Mouse (Mus musculus) heart, embryonic 12.5 days (tissue): ENCODE data around the gene Rora. TPM values are rescaled to one million over a fixed set of nuclear protein-coding genes. Genes with fewer than 3 reads are reported as not detected.

Experiments used
- ATAC-seq: fragments of 200-750 bp; cut with Nextera tagmentation; 2 replicates; pipeline ENCODE4 v1.8.0; 2017; ENCODE audit warnings: moderate TSS enrichment, moderate library complexity; ENCODE audit not compliant: insufficient number of reproducible peaks, low FRiP score
- H3K27ac ChIP-seq: fragments of 300-500 bp; sonication (generic); 2 replicates; pipeline ENCODE4 v1.5.1; 2016; ENCODE audit warnings: mild to moderate bottlenecking, moderate library complexity; ENCODE audit not compliant: poor library complexity, severe bottlenecking
- H3K27me3 ChIP-seq: fragments of 300-500 bp; sonication (generic); replicated peaks from 2 replicates; pipeline ENCODE4 v1.6.1; 2016; ENCODE audit warnings: mild to moderate bottlenecking, moderate library complexity
- H3K36me3 ChIP-seq: fragments of 300-500 bp; sonication (generic); 2 replicates; pipeline ENCODE4 v1.6.1; 2016; ENCODE audit warnings: mild to moderate bottlenecking, moderate library complexity
- H3K4me1 ChIP-seq: fragments of 300-500 bp; sonication (generic); replicated peaks from 2 replicates; pipeline ENCODE4 v1.6.1; 2016; ENCODE audit warnings: mild to moderate bottlenecking
- H3K4me2 ChIP-seq: fragments of 300-500 bp; sonication (generic); 2 replicates; pipeline ENCODE4 v1.6.1; 2016; ENCODE audit warnings: mild to moderate bottlenecking, moderate library complexity
- H3K4me3 ChIP-seq: fragments of 300-500 bp; sonication (generic); 2 replicates; pipeline ENCODE4 v1.5.1; 2016; ENCODE audit warnings: mild to moderate bottlenecking
- H3K9ac ChIP-seq: fragments of 300-500 bp; sonication (generic); 2 replicates; pipeline ENCODE4 v1.6.1; 2016; ENCODE audit warnings: mild to moderate bottlenecking, moderate library complexity
- H3K9me3 ChIP-seq: fragments of 300-500 bp; sonication (generic); replicated peaks from 2 replicates; pipeline ENCODE4 v1.6.1; 2016; ENCODE audit warnings: mild to moderate bottlenecking, moderate library complexity
- WGBS: fragments of 180-500 bp; shearing (Covaris S2); methylation state at CpG from one replicate; pipeline ENCODE4 v1.1.7; 2016; 5-methylcytosine and 5-hydroxymethylcytosine counted together
- polyA plus RNA-seq: library from polyadenylated mRNA; unstranded; fragments of >200 nt; fragmentation: Nextera tagmentation; extraction: Ambion mirVana; gene quantifications from 2 replicates; pipeline ENCODE4 v1.2.1, GENCODE M21; 2016

Gene Rora
- polyA plus RNA-seq, 1 experiment from 2014 or later: 7.6 TPM

DNA sequence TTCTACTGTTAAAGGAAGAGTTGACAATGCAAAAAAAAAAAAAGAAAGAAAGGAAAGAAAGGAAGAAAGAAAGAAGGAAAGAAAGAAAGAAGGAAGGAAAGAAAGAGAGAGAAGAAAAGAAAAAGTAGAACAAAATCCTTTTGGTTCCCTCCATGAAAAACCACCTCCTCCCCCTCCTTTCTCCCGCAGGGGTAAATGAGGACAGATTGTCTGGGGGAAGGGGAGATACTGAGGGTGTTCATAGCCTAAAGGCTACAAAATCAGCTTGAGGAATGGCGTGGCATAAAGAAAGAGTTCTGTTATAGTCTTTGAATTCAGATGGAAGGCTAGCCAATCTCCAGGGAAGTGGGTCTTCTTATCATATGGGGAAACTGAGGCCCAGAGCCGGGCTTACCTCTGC lies 107.3 kb downstream of the Rora start:
- Histone ChIP-seq H3K9ac (no peak overlapping the region), H3K36me3 (no peaks in the 10 kb centered on the region), H3K27ac (no peak overlapping the region), H3K4me2 (no peak overlapping the region), H3K4me1 (peaks cover 12% of the 10 kb centered on the region), H3K4me3 (no peak overlapping the region), H3K9me3 (no peaks in the 10 kb centered on the region), H3K27me3 (no peaks in the 10 kb centered on the region)
- WGBS: 59% methylated on average over 3 of the region's 3 CpGs
- ATAC-seq: no peak

DNA sequence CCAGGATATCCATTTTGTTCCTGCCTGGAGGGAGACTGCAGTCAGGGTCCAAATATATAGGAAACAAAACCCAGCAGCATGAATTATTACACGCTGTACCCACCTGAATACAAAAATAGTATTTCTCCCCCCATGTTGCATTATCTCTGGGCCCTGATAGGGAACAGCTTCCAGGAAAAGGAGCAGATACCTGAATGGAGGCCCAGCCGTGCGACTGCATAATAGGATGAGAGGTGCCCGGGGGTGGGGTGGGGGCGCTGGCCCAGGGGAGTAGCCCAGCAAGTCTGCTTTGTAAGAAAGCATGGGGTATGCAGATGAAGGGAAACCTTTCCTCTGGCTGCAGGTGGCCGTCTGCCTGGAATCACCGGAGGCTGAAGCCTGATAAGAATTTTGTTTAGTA lies 108.1 kb downstream of the Rora start:
- no peak overlapping the region for H3K27ac ChIP-seq
- H3K27me3 ChIP-seq: no peaks in the 10 kb centered on the region
- H3K4me3 ChIP-seq: no peak overlapping the region
- peaks cover 12% of the 10 kb centered on the region for H3K4me1 ChIP-seq
- no peaks in the 10 kb centered on the region for H3K36me3 ChIP-seq
- 9% methylated on average over 7 of the region's 7 CpGs for WGBS
- no peak for ATAC-seq
- no peak overlapping the region for H3K4me2 ChIP-seq
- no peaks in the 10 kb centered on the region for H3K9me3 ChIP-seq
- H3K9ac ChIP-seq: no peak overlapping the region

DNA sequence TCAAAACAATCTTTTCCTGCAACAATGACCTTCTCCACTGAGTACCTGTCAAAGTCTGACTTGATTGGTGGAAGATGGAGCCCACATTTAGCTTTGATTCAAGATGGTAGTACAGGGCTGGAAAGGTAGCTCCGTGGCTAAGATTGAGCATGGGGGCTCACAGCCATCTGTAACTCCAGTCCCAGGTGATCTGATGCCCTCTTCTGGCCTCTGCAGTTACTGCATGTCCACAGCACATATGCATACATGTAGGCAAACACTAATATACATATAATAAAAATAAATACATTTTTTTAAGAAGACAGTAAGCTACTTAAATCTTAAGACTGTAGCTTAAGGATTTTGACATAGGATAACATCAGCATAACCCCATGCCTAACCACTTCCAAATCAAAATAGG lies 112.0 kb downstream of the Rora start:
- H3K9ac ChIP-seq: no peak overlapping the region
- no peak overlapping the region for H3K4me3 ChIP-seq
- no peak overlapping the region for H3K27ac ChIP-seq
- H3K4me2 ChIP-seq: no peak overlapping the region
- H3K36me3 ChIP-seq: no peaks in the 10 kb centered on the region
- H3K4me1 ChIP-seq: peaks cover 12% of the 10 kb centered on the region
- H3K27me3 ChIP-seq: no peaks in the 10 kb centered on the region
- ATAC-seq: no peak
- WGBS: 71% methylated on average over 1 of the region's 1 CpGs
- H3K9me3 ChIP-seq: no peaks in the 10 kb centered on the region

DNA sequence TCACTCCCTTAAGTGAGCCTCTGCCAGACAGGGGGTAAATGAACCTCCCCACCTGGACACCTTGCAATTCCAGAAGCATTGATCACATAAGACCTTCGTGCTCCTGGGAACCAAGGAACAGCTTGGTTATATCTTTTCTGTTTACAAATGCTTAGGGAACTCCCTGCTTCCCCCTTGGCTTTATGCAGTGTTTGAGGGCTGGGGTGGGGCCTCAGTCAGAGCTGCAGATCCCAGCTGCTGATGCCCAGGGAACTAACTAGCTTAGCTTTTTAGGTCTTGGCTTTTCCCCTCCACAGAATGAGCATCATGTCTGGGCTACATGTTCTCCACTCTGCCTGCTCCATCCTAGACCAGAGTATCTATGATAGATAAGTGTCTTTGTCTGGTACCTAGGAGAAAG lies 116.1 kb downstream of the Rora start:
- Histone ChIP-seq H3K4me1 (no peaks in the 10 kb centered on the region), H3K4me3 (no peak overlapping the region), H3K9me3 (no peaks in the 10 kb centered on the region), H3K9ac (no peak overlapping the region), H3K4me2 (no peak overlapping the region), H3K27ac (no peak overlapping the region), H3K27me3 (no peaks in the 10 kb centered on the region), H3K36me3 (no peaks in the 10 kb centered on the region)
- WGBS: 50% methylated on average over 1 of the region's 1 CpGs
- no peak for ATAC-seq

DNA sequence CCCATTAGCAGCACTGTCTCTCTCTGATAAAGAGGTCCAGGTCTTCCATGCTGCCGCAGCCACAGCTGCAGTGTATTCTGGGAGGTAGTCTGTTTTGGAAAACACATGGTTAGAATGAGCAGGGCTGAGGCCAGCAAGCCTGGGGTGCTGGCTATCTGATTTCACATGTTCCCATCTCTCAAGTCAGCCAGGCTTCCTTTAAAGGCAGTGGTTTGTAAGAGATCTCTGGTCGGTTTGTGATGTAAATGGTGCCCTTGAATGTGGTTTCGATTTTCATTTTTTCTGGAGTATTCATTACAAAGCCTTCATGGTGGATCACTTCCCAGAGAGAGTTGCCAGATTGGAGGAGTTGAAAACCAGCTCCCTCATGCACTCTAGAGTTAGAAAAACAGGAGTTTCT lies 117.8 kb downstream of the Rora start:
- no peak overlapping the region for H3K4me2 ChIP-seq
- H3K9me3 ChIP-seq: no peaks in the 10 kb centered on the region
- no peaks in the 10 kb centered on the region for H3K4me1 ChIP-seq
- H3K36me3 ChIP-seq: no peaks in the 10 kb centered on the region
- WGBS: 80% methylated on average over 3 of the region's 3 CpGs
- H3K4me3 ChIP-seq: no peak overlapping the region
- H3K9ac ChIP-seq: no peak overlapping the region
- H3K27me3 ChIP-seq: no peaks in the 10 kb centered on the region
- no peak for ATAC-seq
- H3K27ac ChIP-seq: no peak overlapping the region

DNA sequence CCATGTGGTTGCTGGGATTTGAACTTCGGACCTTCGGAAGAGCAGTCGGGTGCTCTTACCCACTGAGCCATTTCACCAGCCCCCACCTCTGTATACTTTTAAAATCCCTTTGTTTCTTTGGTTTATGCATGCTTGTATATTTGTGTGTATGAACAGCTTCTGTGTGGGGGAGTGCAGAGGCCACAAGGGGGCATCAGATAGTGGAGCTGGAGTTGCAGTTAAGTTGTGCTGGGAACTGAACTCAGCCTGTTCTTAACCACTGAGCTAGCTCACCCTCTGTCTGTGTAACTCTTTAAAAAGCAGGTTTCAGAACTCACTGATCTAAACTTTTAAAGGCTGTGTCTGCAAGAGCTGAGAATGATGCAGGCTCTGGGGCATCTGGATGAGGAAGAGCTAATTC lies 120.2 kb downstream of the Rora start:
- Histone ChIP-seq H3K4me3 (no peak overlapping the region), H3K36me3 (no peaks in the 10 kb centered on the region), H3K27ac (no peak overlapping the region), H3K9me3 (no peaks in the 10 kb centered on the region), H3K4me2 (no peak overlapping the region), H3K27me3 (no peaks in the 10 kb centered on the region), H3K9ac (no peak overlapping the region), H3K4me1 (no peaks in the 10 kb centered on the region)
- no peak for ATAC-seq
- 88% methylated on average over 3 of the region's 3 CpGs for WGBS

DNA sequence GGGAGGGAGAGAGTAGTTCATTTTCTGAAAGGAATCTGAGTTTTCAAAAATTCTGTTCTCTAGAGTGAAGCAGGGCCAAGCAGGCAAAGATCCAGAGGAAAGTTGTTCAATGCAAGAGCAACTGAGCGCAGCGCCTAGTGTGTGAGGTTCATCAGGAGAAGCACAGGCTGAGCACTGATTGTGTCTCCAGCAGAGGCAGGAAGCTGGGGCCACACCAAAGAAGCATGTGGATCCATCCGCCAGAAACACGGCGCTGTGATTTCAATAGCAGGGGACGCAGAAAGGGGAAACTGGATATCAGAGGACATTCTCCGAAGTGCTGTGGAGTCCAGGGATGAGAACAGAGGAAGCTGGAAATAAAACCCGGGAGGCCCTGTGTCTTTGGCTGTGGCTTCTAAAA lies 128.4 kb downstream of the Rora start:
- Histone ChIP-seq H3K9me3 (no peaks in the 10 kb centered on the region), H3K4me3 (no peak overlapping the region), H3K4me1 (peaks cover 30% of the 10 kb centered on the region), H3K27ac (no peak overlapping the region), H3K36me3 (no peaks in the 10 kb centered on the region), H3K9ac (no peak overlapping the region), H3K4me2 (no peak overlapping the region), H3K27me3 (no peaks in the 10 kb centered on the region)
- WGBS: 49% methylated on average over 8 of the region's 8 CpGs
- ATAC-seq: no peak

DNA sequence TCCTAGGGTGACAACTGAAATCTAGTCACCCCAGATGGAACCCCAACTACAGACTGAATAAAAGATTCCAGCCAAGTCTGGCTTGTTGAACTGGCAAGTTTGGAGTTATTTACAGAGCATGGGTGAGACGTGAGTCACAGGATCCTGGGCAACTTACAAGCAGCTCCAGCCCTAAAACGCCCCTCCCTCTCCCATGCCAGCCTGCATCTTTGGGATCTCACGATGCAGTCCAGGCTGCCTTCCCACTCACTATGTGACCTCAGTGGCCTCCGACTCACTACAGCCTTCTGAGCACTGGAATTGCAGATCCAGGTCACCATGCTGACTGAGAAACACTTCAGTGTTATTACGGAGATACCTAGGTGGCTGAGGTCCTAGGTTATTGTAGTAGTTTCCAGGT lies 129.0 kb downstream of the Rora start:
- Histone ChIP-seq H3K9me3 (no peaks in the 10 kb centered on the region), H3K4me2 (no peak overlapping the region), H3K36me3 (no peaks in the 10 kb centered on the region), H3K4me3 (no peak overlapping the region), H3K27me3 (no peaks in the 10 kb centered on the region), H3K4me1 (peaks cover 30% of the 10 kb centered on the region), H3K27ac (no peak overlapping the region), H3K9ac (no peak overlapping the region)
- WGBS: 52% methylated on average over 5 of the region's 5 CpGs
- ATAC-seq: no peak

DNA sequence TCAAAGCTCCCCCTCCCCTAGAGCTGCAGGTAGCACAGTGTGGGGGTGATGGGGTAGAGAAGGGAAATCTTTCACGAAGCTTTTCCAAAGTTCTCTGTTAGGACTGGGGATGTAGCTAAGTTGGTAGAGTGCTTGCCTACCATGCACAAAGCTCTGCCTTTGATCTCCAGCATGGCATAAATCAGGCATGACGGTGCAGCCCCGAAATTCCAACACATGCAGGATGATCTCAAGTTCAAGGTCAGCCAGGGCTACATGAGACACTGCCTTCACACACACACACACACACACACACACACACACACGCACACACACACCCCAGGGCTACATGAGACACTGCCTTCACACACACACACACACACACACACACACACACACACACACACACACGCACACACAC lies 129.7 kb downstream of the Rora start:
- peaks cover 30% of the 10 kb centered on the region for H3K4me1 ChIP-seq
- H3K4me2 ChIP-seq: no peak overlapping the region
- no peaks in the 10 kb centered on the region for H3K36me3 ChIP-seq
- no peaks in the 10 kb centered on the region for H3K9me3 ChIP-seq
- no peak overlapping the region for H3K9ac ChIP-seq
- H3K27me3 ChIP-seq: no peaks in the 10 kb centered on the region
- no peak overlapping the region for H3K4me3 ChIP-seq
- H3K27ac ChIP-seq: no peak overlapping the region
- 65% methylated on average over 5 of the region's 5 CpGs for WGBS
- ATAC-seq: no peak

DNA sequence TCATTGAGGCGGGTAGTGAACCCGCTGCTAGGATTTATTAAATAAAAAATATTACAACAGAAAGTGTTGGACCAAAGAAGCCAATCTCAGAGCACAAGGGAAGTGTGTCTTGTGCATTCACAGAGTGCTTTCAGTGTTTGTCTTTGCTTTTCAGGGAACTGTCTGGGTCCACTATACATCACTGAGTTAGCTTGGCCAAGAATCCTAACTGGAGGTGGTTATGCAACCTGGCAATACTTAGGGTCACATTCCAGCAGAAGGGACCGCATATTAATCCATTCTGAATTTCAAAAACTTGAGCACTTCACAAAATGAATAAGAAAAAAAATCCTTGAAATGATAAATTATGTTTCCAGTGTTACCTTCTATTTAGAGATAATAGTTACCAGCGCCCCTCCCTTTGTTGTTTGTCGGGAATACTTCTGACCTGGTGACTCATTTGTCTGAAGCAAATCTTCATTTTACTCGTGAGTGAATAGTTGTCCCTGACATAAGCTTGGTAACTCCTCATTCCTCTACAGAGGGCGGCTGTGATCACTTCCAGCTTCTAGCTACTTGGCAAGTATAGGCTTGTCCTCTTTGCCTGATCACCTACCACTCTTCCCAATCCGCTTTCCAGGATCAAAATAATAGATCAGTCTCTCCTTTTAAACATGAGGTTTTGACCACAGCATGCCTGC lies 133.2 kb downstream of the Rora start:
- Histone ChIP-seq H3K4me3 (no peak overlapping the region), H3K9me3 (no peaks in the 10 kb centered on the region), H3K4me2 (no peak overlapping the region), H3K27ac (no peak overlapping the region), H3K9ac (no peak overlapping the region), H3K27me3 (no peaks in the 10 kb centered on the region), H3K36me3 (no peaks in the 10 kb centered on the region), H3K4me1 (peaks cover 30% of the 10 kb centered on the region)
- WGBS: 79% methylated on average over 8 of the region's 8 CpGs
- no peak for ATAC-seq

DNA sequence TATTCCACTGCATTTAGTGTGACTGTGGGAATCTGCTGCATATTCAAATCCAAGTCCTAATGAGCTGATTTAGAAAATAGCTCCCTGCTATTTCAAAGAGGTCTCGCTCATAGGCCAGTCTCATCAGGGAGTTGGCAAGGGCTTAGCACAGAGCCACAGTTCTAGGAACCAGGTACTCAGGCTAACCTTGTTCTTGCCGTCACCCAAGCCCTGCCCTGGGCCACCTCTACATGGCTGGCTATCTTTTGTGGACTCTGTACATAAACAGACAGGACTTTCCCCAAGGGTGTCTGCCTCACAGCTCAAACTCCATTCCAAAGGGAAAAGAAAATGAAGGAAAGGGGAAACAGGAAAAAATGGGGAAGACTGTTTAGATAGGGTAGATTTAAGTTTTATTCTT lies 134.1 kb downstream of the Rora start:
- Histone ChIP-seq H3K27me3 (no peaks in the 10 kb centered on the region), H3K4me3 (no peak overlapping the region), H3K9ac (no peak overlapping the region), H3K36me3 (no peaks in the 10 kb centered on the region), H3K4me1 (peaks cover 30% of the 10 kb centered on the region), H3K27ac (no peak overlapping the region), H3K4me2 (no peak overlapping the region), H3K9me3 (no peaks in the 10 kb centered on the region)
- ATAC-seq: no peak
- 70% methylated on average over 2 of the region's 2 CpGs for WGBS

DNA sequence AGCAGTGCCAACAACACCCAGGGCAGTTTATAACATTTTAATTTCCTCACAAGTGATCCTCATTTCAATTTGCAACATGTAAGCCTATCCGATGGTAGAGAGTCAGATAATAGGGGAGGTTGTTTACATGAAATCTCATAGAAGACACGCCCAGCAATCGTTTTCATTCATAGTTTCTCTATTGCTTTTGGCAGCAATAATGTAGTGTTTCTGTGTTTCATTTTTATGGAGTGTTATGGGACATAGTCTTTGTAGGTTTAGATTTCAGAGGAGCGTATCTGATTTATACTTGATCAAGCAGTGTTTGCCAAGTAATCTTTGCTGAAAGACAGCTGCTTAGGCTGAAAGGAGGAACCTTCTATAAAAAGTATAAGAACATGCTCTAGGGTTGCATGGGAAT lies 137.3 kb downstream of the Rora start:
- Histone ChIP-seq H3K4me2 (no peak overlapping the region), H3K9me3 (no peaks in the 10 kb centered on the region), H3K36me3 (no peaks in the 10 kb centered on the region), H3K4me3 (no peak overlapping the region), H3K27ac (no peak overlapping the region), H3K4me1 (peaks cover 9% of the 10 kb centered on the region; the same call in 1 of the 2 replicates), H3K9ac (no peak overlapping the region), H3K27me3 (no peaks in the 10 kb centered on the region)
- no peak for ATAC-seq
- 83% methylated on average over 4 of the region's 4 CpGs for WGBS
